Mouse (Mus musculus) induced T-regulatory cell, adult 2 months (primary cell): ENCODE data around the gene Pkp4.
A peak's percentile ranks its signal among the peaks of the same experiment; 100 is the strongest.

Experiments
- DNase-seq: peaks from one replicate; pipeline ENCODE4 v3.0.0-alpha.2; 2012; ENCODE audit warnings: low read depth

Pkp4 gene

GRCm38 (mm10) chr2:59272713-59273112 is 112.1 kb downstream of the Pkp4 start:
- no peak for DNase-seq

- no peak for DNase-seq
Observed at GRCm38 (mm10) chr2:59280914-59281562, 120.4 kb downstream of the Pkp4 start.

GRCm38 (mm10) chr2:59282966-59283365 is 122.3 kb downstream of the Pkp4 start:
- no peak for DNase-seq

DNA sequence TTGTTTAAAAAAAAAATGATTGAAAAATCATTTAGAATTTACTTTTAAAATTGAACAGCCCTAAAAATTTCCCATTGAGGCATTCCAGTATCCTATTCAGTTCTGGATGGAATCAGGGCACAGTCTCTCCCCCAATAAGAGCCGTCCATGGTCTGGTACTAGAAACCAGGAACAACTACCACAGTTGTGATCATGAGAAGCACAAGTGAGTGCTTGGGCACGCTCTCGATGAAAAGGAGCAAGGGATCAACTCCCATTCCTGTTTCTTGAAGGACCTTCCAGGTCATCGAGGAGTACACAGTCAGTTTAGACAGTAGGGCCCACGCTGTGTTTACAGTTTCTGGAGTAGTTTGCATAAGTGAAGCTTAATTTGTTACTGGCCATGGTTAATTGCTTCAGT is 123.6 kb downstream of the Pkp4 start:
- no peak for DNase-seq

- DNase-seq, result no peak
Observed at GRCm38 (mm10) chr2:59284734-59285490, 124.3 kb downstream of the Pkp4 start.

DNA sequence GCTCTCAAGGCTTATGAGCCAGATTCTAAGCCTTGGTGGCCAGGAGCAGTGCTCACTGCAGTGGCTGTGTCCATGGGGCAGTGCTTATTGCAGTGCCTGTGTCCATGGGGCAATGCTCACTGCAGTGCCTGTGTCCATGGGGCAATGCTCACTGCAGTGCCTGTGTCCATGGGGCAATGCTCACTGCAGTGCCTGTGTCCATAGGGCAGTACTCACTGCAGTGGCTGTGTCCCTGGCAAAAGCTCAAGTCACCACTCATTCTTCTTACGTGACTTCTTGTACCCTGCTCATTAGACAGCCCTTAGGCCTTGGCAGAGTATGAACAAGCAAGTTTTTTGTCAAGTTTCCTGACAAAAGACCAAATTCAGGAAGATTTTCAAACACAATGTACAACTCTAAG is 124.9 kb downstream of the Pkp4 start:
- no peak for DNase-seq

- DNase-seq, result no peak
Observed at GRCm38 (mm10) chr2:59286247-59286646, 125.6 kb downstream of the Pkp4 start.

DNA sequence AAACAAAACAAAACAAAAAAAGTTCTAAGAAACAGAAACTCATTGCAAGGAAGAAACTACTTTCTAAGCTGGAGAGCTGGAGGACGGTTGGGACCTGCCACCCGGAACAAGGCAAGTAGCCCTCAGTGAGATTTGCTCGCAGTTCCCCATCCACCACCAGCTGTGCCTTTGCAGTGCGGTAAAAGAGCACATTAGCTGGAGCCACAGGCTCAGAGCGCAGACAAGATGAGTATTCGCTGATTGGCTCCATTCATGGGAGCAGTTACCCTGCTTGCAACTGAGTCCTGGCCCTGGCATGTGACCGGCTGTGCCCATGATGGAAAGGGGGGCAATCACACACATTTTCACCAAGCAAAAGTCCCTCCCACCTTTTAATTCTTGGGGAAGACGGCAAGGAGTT is 127.0 kb downstream of the Pkp4 start:
- no peak for DNase-seq

- DNase-seq, result no peak
Observed at GRCm38 (mm10) chr2:59289411-59289810, 128.8 kb downstream of the Pkp4 start.

DNA sequence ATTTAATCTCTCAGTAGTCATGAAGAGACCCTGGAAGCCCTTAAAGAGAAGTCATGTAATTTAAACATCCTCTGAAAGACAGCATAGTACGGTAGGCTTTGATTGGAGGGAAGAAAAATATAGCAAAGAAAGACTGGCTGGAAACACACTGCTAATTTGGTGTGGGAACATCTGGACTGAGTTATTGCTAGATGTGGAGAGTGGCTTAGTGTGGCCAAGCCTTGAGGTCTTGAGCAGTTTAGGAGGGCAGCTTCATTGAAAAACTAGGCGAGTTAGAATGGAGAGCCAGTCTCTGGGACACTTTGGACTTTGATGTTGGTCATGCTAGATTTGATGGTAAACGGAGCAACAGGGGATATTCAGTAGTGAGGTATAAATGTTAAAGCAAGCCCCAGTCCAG is 129.7 kb downstream of the Pkp4 start:
- no peak for DNase-seq

DNA sequence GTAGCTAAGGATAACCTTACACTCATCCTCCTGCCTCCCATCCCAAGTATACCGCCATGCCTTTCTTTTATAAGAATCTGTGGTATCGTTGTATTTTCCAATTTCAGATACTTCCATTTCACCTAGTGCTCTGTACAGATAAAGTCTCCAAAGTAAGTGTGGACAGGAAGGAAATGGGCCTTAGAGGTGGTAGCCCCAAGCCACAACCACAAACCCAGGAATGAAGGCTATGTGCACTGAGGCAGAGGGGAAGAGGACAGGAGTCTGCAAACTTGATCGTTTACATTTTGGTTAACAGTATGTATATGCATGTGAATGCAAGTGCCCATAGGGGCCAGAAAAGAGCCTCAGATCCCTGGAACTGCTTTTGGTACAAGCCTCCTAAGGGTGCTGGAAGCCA is 139.2 kb downstream of the Pkp4 start:
- no peak for DNase-seq

DNA sequence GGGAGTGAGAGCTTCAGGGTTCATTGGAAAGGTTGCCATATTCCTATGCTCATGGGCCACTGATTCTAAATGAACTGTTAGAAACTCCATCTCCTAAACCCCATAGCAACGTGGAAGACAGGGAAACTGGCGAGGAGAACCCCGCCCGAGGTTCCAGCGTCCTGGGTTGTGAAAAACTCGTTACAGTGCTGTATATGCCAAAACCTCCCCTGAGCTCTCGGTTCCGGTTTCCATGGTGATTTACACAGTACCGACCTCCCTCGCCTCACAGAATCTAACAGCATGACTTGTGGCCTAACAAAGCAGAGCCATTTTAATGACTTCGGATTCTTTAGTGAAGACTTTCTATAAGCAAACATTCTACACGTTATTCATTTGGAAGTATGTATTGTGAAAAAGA is 141.0 kb downstream of the Pkp4 start:
- DNase-seq, result no peak

DNA sequence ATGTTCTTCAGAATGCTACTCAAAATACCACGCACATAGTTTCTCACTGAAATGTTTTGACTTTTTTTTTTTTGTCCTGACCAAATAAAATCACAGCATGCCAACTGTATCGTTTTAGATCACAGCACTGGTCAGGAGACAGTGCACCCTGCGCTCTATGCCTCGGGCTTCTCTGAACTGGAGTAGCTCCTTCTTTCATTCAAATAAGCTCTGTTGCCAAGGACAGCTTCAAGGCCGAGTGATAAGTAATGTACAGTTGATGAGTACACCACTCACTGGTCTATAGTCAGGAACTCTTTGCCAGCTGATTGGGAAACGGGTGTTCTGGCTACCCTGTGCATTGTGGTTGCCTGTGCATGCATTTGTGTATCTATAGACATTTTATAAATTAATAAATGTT is 141.8 kb downstream of the Pkp4 start:
- DNase-seq, result no peak

DNA sequence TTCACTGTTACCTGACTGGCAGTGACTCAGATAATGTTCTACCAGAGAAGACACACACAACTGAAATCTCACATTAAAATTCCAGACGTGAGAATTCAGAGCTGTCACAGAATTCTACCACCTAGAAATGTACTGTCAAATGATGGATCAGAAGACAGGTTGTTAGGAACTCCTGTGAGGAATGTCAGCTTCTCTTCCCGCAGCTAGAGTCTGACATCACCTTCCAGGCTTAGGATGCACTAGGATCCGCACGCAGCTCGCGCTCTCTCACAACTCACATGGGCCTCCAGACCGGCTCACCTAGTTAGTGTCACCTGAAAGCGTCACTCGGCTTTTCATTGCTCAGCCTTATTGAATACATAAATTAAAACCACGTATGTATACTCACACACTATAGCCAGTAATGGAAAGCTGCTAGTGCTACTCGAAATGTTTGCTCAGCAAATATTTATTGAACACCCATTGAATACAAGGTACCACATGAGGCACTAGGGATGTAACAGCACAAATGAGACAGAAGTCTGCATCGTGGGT is 142.9 kb downstream of the Pkp4 start:
- DNase-seq, result no peak

DNA sequence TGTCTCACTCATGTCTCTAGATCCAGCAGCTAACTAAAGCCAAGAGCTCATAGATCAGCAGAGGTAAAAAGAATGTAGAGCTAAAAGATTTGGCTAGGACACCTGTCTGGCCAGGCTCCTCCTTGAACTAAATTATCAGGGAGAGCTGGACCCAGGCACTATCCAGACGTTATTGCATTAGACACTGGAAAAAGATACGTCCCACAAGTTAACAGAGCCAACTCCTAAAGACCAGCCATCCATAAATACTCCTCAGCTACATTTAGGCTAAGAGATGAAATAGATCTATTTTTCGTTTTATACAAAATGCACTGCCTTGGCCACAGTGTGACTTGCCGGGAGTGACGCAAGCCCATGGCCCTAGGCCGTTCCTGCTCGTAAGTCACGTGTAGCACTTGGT is 146.7 kb downstream of the Pkp4 start:
- DNase-seq, result no peak

DNA sequence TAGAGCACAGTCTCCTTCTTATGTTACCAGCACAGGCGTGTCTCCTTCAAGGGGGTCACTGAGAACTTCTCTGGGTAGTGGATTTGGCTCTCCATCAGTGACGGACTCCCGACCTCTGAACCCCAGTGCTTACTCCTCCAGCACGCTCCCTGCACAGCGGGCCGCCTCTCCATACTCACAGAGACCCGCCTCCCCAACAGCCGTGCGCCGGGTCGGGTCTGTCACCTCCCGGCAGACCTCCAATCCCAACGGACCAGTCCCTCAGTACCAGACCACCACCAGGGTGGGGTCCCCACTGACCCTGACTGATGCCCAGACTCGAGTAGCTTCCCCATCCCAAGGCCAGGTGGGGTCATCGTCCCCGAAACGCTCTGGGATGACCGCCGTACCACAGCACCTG is 147.4 kb downstream of the Pkp4 start:
- no peak for DNase-seq

DNA sequence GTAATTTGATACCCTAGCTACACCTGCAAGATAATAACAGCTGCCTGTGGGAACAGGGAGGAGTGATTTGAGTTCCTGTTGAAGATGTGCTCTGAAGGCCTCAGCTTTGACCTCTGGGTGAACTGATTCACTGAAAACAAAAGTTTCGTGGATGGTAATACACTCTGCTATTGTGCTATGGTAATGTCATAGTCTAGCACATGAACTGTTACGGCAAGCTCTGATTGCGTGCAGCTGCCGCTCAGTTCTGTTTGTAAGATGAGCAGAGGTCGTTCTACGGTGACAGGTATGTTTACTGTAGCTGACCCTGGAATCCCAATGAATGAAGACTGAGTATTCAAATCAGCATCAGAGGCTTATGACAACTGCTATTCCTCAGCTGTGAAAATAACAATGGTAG is 152.6 kb downstream of the Pkp4 start:
- no peak for DNase-seq

GRCm38 (mm10) chr2:59318631-59319030 is 158.0 kb downstream of the Pkp4 start:
- peak; percentile 8 for DNase-seq

GRCm38 (mm10) chr2:59327946-59328345 is 167.3 kb downstream of the Pkp4 start:
- no peak for DNase-seq

DNA sequence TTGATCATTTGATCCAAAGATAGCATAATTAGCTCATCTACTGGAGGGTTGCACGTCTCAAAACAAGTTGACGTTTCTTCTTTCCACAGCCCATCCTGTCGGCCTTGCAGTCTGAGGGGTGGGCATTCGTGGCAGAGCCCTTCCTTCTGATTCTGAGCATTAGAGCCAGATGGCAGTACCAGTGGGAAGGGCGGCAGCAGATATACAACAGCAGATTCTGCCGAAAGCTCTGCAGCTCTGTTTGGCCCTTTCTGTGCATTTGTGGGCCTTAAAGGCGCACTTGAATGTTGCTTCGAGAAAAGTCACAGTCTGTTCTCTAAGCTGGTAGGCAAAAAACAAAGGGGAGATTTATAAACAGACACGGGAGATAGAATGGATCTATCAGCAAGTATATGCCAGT is 170.4 kb downstream of the Pkp4 start:
- DNase-seq, result no peak

DNA sequence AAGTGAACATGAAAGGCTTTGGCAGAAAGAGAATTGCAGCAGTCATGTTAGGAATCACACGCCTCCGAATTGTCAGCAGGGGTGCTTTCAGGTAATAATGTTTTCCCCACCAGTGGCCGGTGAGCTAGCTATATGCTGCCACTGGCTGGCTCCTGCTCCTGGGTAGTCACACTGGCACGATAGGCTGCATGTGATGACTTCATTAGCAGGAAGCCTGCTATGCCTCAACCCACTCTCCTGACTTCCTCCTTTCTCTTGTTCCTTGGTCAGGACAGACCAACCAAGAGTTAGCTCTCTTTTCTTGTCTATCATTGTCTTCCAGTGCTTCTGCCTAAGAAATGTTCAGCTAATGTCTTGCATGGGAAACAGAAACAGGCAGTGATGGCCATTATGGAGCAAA is 171.9 kb downstream of the Pkp4 start:
- DNase-seq, result no peak

GRCm38 (mm10) chr2:59338501-59338900 is 177.9 kb downstream of the Pkp4 start:
- peak; percentile 62 for DNase-seq

DNA sequence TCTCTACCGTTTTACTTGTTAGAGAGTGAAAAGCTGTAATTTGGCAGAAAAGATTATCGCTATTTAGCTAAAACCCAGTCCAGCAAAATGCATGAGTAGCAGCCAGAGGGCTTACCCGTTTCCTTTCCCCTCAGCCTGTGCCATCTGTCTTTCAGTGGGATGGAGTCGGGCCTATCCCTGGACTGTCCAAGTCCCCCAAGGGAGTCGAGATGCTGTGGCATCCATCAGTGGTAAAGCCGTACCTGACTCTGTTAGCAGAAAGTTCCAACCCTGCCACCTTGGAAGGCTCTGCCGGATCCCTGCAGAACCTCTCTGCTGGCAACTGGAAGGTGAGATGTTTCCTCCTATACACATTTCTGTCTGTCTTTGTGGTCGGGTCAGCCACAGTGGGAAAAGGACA is 178.3 kb downstream of the Pkp4 start:
- peak; percentile 24 for DNase-seq
